Mouse (Mus musculus) embryo, embryonic 9.5 days (tissue): Measurements from ENCODE around the gene Dolpp1.
A peak's percentile ranks its signal among the peaks of the same experiment; 100 is the strongest.

Experiments
- DNase-seq: peaks from one replicate; pipeline ENCODE4 v3.0.0-alpha.2; 2017; ENCODE audit errors: extremely low spot score

Dolpp1 gene

GRCm38 (mm10) chr2:30377721-30378120, 14.3 kb upstream of the Dolpp1 start:
- no peak for DNase-seq

- DNase-seq: no peak
These were observed 12.7 kb upstream of the Dolpp1 start for GRCm38 (mm10) chr2:30379307-30379706.

GRCm38 (mm10) chr2:30380564-30381376, 11.3 kb upstream of the Dolpp1 start:
- DNase-seq: no peak

- no peak for DNase-seq
These were observed 10.7 kb upstream of the Dolpp1 start for GRCm38 (mm10) chr2:30381377-30381725.

GRCm38 (mm10) chr2:30384814-30385213, 7.2 kb upstream of the Dolpp1 start:
- DNase-seq: no peak

- no peak for DNase-seq
These were observed 6.5 kb upstream of the Dolpp1 start for GRCm38 (mm10) chr2:30385591-30385990.

- no peak for DNase-seq
These were observed 5.1 kb upstream of the Dolpp1 start for GRCm38 (mm10) chr2:30386913-30387312.

- DNase-seq: no peak
These were observed 3.1 kb upstream of the Dolpp1 start for GRCm38 (mm10) chr2:30389000-30389399.

- peak; percentile 93 for DNase-seq
These were observed 719 bp downstream of the Dolpp1 start for GRCm38 (mm10) chr2:30392577-30393369.

GRCm38 (mm10) chr2:30393370-30393656, 1.3 kb downstream of the Dolpp1 start:
- no peak for DNase-seq

- no peak for DNase-seq
These were observed 3.7 kb downstream of the Dolpp1 start for GRCm38 (mm10) chr2:30395757-30396156.

- DNase-seq: no peak
These were observed 4.2 kb downstream of the Dolpp1 start for GRCm38 (mm10) chr2:30396246-30396645.

- no peak for DNase-seq
These were observed 6.0 kb downstream of the Dolpp1 start for GRCm38 (mm10) chr2:30397986-30398512.

GRCm38 (mm10) chr2:30399191-30400171, 7.4 kb downstream of the Dolpp1 start:
- peak; percentile 64 for DNase-seq

- DNase-seq: no peak
These were observed 9.5 kb downstream of the Dolpp1 start for GRCm38 (mm10) chr2:30401581-30401980.

- DNase-seq: no peak
These were observed 10.3 kb downstream of the Dolpp1 start for GRCm38 (mm10) chr2:30402351-30402826.

GRCm38 (mm10) chr2:30402843-30403242, 10.8 kb downstream of the Dolpp1 start:
- DNase-seq: no peak

GRCm38 (mm10) chr2:30403870-30404269, 11.8 kb downstream of the Dolpp1 start:
- no peak for DNase-seq

- DNase-seq: no peak
These were observed 15.2 kb downstream of the Dolpp1 start for GRCm38 (mm10) chr2:30407221-30407620.

GRCm38 (mm10) chr2:30407778-30408177, 15.7 kb downstream of the Dolpp1 start:
- DNase-seq: no peak

- no peak for DNase-seq
These were observed 16.5 kb downstream of the Dolpp1 start for GRCm38 (mm10) chr2:30408452-30409100.
